Mouse (Mus musculus) cerebellum, adult 2 months (tissue): ENCODE results near the gene Actn2.

ENCODE experiments used
- CTCF ChIP-seq: fragments of 200-500 bp; IDR thresholded peaks from 2 replicates; pipeline ENCODE4 v1.5.1; 2011; ENCODE audit warnings: low read depth, mild to moderate bottlenecking, control low read depth, low read length, moderate library complexity, borderline replicate concordance; ENCODE audit not compliant: insufficient read depth
- POLR2A ChIP-seq: fragments of 200-500 bp; IDR thresholded peaks from 2 replicates; pipeline ENCODE4 v1.6.1; 2011; ENCODE audit warnings: low read length, control low read depth, borderline replicate concordance; ENCODE audit not compliant: insufficient read depth

- TF ChIP-seq CTCF (no peak), POLR2A (no peak)
These were observed 44.2 kb upstream of the Actn2 start for GRCm38 (mm10) chr13:12384796-12385195.
